Mouse (Mus musculus) fibroblast of lung, adult 2 months (primary cell): ENCODE results near the gene Etnk1.
A peak's percentile ranks its signal among the peaks of the same experiment; 100 is the strongest.

Source experiments
- DNase-seq: peaks from one replicate; pipeline ENCODE4 v3.0.0-alpha.2; 2011; ENCODE audit warnings: low read depth

Gene Etnk1

GRCm38 (mm10) chr6:143219347-143219746 lies 52.3 kb downstream of the Etnk1 start:
- peak; percentile 29 for DNase-seq

- no peak for DNase-seq
Observed at GRCm38 (mm10) chr6:143221245-143221644, 54.2 kb downstream of the Etnk1 start.

DNA sequence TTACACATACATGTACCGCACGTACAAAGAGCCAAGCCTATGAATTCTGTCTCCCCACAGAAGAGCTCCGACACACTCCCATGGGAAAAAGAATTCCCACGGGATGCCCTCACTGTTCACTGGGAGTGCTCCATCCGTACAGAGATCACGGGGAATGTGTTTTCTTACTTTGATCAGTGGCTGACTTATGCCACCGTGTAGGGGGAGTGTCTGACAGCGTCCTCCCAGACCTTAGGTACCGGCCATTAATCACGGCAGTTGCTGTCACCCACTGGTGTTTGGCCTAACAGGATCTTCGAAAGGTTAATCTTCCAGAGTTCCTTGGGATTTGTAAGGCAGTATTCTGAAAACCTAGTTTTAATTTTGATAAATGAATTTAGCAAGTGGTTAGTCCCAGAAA lies 57.0 kb downstream of the Etnk1 start:
- DNase-seq, result no peak

DNA sequence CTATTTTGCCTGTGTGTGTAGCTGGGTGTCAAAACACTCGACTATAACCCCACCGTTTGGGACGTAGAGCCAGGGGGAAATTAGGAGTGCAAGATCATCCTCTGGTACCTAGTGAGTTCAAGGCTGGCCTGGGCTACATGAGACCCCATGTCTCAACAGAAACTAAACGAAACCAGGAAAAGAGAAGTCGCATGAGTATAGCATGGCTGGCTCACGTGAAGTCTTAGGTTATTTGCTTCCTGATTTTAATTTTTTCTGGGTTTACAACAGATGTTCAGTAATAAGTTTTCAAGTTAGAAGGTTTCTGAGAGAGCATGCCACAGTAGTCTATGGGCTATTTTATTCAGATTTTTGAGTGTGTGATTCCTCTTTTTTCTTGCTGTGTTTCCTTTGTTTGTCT lies 57.9 kb downstream of the Etnk1 start:
- DNase-seq, result no peak

DNA sequence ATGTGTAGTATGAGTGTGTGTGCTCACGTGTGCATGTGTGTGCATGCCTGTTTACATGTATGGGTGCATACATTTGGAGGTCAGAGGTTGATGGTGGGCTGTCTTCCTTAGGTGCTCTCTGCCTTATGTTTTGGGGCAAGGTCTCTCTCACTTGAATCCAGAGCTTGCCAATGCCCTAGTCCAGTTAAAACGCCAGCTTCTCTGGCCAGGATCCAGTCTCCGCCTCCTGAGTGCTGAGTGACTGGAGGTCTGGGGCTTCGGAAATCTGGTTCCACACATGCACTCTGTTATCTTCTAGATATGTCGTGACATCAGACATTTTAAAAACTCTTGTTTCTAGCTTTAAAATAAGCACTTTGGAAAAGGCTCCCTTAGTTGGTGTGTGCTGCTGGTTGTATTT lies 61.7 kb downstream of the Etnk1 start:
- no peak for DNase-seq

GRCm38 (mm10) chr6:143229906-143230305 lies 62.9 kb downstream of the Etnk1 start:
- DNase-seq, result no peak

- no peak for DNase-seq
Observed at GRCm38 (mm10) chr6:143230888-143231287, 63.9 kb downstream of the Etnk1 start.

GRCm38 (mm10) chr6:143232718-143233117 lies 65.7 kb downstream of the Etnk1 start:
- no peak for DNase-seq

DNA sequence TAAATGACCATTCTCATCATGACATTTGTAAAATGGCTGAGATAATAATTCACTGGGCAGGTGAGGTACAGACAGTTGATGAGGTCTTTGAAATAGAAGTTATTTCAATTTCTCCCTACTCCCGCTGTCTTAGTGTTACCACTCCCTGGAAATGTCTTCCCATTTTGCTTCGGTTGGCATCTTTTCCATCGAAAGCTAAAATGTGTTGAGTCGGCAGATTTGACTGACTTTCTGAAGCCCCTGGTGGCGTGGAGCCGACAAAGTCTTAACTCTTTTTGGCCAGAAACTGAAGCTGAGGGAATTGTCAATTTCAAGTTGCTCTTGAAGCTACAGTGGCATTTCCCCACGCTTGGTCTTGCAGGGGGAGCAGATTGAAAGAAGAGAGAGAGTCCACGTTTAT lies 67.8 kb downstream of the Etnk1 start:
- DNase-seq, result no peak

- DNase-seq, result no peak
Observed at GRCm38 (mm10) chr6:143239362-143240074, 72.5 kb downstream of the Etnk1 start.

- no peak for DNase-seq
Observed at GRCm38 (mm10) chr6:143243191-143243590, 76.2 kb downstream of the Etnk1 start.

DNA sequence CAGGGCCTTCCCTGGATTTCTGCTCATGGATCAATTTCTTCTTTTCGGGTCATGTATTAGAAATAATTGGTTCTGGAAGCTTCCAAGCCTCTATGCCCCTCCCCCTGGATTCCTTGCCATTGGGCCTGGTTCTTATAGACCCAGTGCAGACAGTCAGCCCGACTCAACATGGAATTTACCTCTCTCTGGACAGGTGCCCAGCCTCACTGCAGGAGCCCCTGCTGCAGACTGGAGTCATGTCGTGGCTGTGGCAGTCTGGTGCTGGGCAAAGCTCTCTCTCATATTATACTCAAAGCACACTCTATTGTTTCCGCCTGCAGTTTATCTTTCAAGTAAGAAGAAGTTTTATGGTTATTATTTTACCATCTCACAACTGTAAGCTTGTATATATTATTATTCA lies 90.9 kb downstream of the Etnk1 start:
- DNase-seq, result no peak

- no peak for DNase-seq
Observed at GRCm38 (mm10) chr6:143259169-143259629, 92.2 kb downstream of the Etnk1 start.

- DNase-seq, result no peak
Observed at GRCm38 (mm10) chr6:143259870-143260559, 93.0 kb downstream of the Etnk1 start.

GRCm38 (mm10) chr6:143260560-143261288 lies 93.7 kb downstream of the Etnk1 start:
- DNase-seq, result no peak

DNA sequence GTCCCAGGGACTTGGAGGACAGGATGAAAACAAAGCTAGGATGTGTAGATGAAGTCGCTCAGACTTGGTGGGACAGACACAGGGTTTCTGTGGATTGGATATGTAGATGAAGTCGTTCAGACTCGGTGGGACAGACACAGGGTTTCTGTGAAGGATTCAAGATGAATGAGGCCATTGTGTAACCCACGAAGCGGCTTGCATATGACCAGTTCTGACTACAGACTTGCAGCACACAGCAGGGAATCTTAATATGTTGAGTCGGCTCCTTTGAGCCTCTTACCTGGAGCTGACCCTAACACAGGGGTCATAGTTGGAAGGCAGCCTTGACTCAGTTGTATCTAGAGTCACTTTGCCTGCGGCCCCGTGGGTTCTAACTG lies 94.3 kb downstream of the Etnk1 start:
- no peak for DNase-seq

DNA sequence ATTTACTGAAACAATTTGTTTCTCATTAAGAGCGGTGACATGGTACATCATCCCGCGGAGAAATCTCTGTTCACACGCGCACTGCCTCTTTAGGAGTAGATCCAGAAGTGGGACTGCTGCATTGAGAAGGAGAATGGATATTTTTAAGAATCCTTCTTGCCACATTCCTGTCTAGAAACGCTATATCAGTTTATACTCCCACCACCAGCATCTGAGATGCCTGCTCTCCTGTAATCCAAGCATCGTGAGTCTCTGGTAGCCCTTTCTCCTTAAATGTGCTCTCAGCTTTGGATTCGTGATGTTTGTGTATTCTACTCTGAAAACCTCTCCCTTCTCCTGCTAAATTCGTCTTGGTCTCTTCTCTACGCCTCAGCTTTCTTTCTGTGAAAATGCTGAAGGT lies 98.5 kb downstream of the Etnk1 start:
- no peak for DNase-seq

- no peak for DNase-seq
Observed at GRCm38 (mm10) chr6:143279222-143279621, 112.2 kb downstream of the Etnk1 start.
